Mouse (Mus musculus) MEL (cell line): Measurements from ENCODE around the gene Gm10283. TPM values are rescaled to one million over a fixed set of nuclear protein-coding genes. Genes with fewer than 3 reads are reported as not detected.

ENCODE experiments used
- DNase-seq: peaks from one replicate; pipeline ENCODE4 v3.0.0; 2011; ENCODE audit warnings: low read depth, low spot score
- H3K27ac ChIP-seq: 2 replicates; pipeline ENCODE4 v1.5.1; 2012; ENCODE audit warnings: low read depth, mild to moderate bottlenecking, control low read depth, low read length, moderate library complexity; ENCODE audit not compliant: control insufficient read depth
- H3K27me3 ChIP-seq, 2 experiments: fragments of 150-350 bp in 1 of 2; sonication (generic) in 1 of 2; 2 replicates each; pipeline ENCODE4 v1.6.1; 2012; ENCODE audit warnings: low read length in 2 of 2, mild to moderate bottlenecking in 2 of 2, improper control_type of control experiment in 1 of 2, moderate library complexity in 1 of 2; ENCODE audit not compliant: insufficient read depth in 2 of 2, control insufficient read depth in 1 of 2
- H3K36me3 ChIP-seq, 2 experiments: 2 replicates each; pipeline ENCODE4 v1.6.1; 2012 to 2014; ENCODE audit warnings: low read length in 2 of 2, improper control_type of control experiment in 1 of 2, inconsistent platforms in 1 of 2, mild to moderate bottlenecking in 1 of 2; ENCODE audit not compliant: insufficient read depth in 2 of 2, control insufficient read depth in 1 of 2
- H3K4me1 ChIP-seq, 2 experiments: fragments of 150-350 bp in 1 of 2; sonication (generic) in 1 of 2; 2 replicates each; pipeline ENCODE4 v1.6.1; 2012; ENCODE audit warnings: low read length in 2 of 2, improper control_type of control experiment in 1 of 2, mild to moderate bottlenecking in 1 of 2; ENCODE audit not compliant: insufficient read depth in 2 of 2, control insufficient read depth in 1 of 2
- H3K4me3 ChIP-seq, 2 experiments: fragments of 150-350 bp in 1 of 2; sonication (generic) in 1 of 2; 2 replicates each; pipeline ENCODE4 v1.5.1; 2012; ENCODE audit warnings: low read depth in 2 of 2, low read length in 2 of 2, mild to moderate bottlenecking in 2 of 2, moderate library complexity in 2 of 2, control low read depth in 1 of 2, improper control_type of control experiment in 1 of 2; ENCODE audit not compliant: control insufficient read depth in 1 of 2, insufficient read depth in 1 of 2
- H3K79me2 ChIP-seq: 2 replicates; pipeline ENCODE4 v1.6.1; 2012; ENCODE audit warnings: mild to moderate bottlenecking, low read length, moderate library complexity; ENCODE audit not compliant: control insufficient read depth, poor library complexity, insufficient read depth
- H3K9ac ChIP-seq: 2 replicates; pipeline ENCODE4 v1.6.1; 2012; ENCODE audit warnings: low read depth, mild to moderate bottlenecking, control low read depth, low read length, moderate library complexity; ENCODE audit not compliant: control insufficient read depth, poor library complexity, severe bottlenecking
- H3K9me3 ChIP-seq: fragments of 150-350 bp; sonication (generic); replicated peaks from 2 replicates; pipeline ENCODE4 v1.6.1; 2012; ENCODE audit warnings: mild to moderate bottlenecking, low read length, improper control_type of control experiment, moderate library complexity; ENCODE audit not compliant: insufficient read depth
- CHD1 ChIP-seq: IDR thresholded peaks from 2 replicates; pipeline ENCODE4 v1.6.1; 2012; ENCODE audit warnings: low read depth, mild to moderate bottlenecking, inconsistent platforms, low read length, improper control_type of control experiment
- CTCF ChIP-seq, 3 experiments: IDR thresholded peaks in 2 of 3; conservative IDR thresholded peaks in 1 of 3; 2 replicates each; pipeline ENCODE4 v1.5.1; 2011 to 2012; ENCODE audit warnings: low read length in 3 of 3, low read depth in 2 of 3, mild to moderate bottlenecking in 2 of 3, improper control_type of control experiment in 1 of 3, inconsistent platforms in 1 of 3, mixed read lengths in 1 of 3, moderate library complexity in 1 of 3; ENCODE audit not compliant: control insufficient read depth in 1 of 3, insufficient read depth in 1 of 3, poor library complexity in 1 of 3, severe bottlenecking in 1 of 3
- GABPA ChIP-seq: IDR thresholded peaks from 2 replicates; pipeline ENCODE4 v1.6.1; 2012; ENCODE audit warnings: low read depth, mild to moderate bottlenecking, inconsistent platforms, low read length, improper control_type of control experiment, moderate library complexity
- JUND ChIP-seq: IDR thresholded peaks from 2 replicates; pipeline ENCODE4 v1.6.1; 2011; ENCODE audit warnings: low read depth, mild to moderate bottlenecking, improper control_type of control experiment, low read length
- MAFK ChIP-seq: IDR thresholded peaks from 2 replicates; pipeline ENCODE4 v1.6.1; 2011; ENCODE audit warnings: low read depth, mild to moderate bottlenecking, low read length, improper control_type of control experiment, borderline replicate concordance
- MEF2A ChIP-seq: IDR thresholded peaks from 2 replicates; pipeline ENCODE4 v1.6.1; 2014; ENCODE audit warnings: low read depth, mild to moderate bottlenecking, inconsistent platforms, low read length, improper control_type of control experiment; ENCODE audit not compliant: poor library complexity, insufficient replicate concordance, severe bottlenecking; ENCODE audit errors: extremely low read depth
- MXI1 ChIP-seq: IDR thresholded peaks from 2 replicates; pipeline ENCODE4 v1.6.1; 2011; ENCODE audit warnings: mild to moderate bottlenecking, low read depth, low read length, improper control_type of control experiment
- NRF1 ChIP-seq: IDR thresholded peaks from 2 replicates; pipeline ENCODE4 v1.6.1; 2014; ENCODE audit warnings: low read depth, mild to moderate bottlenecking, inconsistent platforms, low read length, improper control_type of control experiment, moderate library complexity; ENCODE audit not compliant: poor library complexity, insufficient read depth, severe bottlenecking
- POLR2AphosphoS2 ChIP-seq: IDR thresholded peaks from 2 replicates; pipeline ENCODE4 v1.6.1; 2011; ENCODE audit warnings: low read length, improper control_type of control experiment
- POLR2AphosphoS5 ChIP-seq: IDR thresholded peaks from 2 replicates; pipeline ENCODE4 v1.6.1; 2012; ENCODE audit warnings: low read depth, borderline replicate concordance, mild to moderate bottlenecking, inconsistent platforms, low read length, moderate library complexity, mixed read lengths
- SIN3A ChIP-seq: IDR thresholded peaks from 2 replicates; pipeline ENCODE4 v1.6.1; 2012; ENCODE audit warnings: low read length, improper control_type of control experiment, inconsistent platforms
- SMC3 ChIP-seq: IDR thresholded peaks from 2 replicates; pipeline ENCODE4 v1.6.1; 2011; ENCODE audit warnings: low read depth, low read length, improper control_type of control experiment
- TCF12 ChIP-seq: IDR thresholded peaks from 2 replicates; pipeline ENCODE4 v1.6.1; 2014; ENCODE audit warnings: low read depth, mild to moderate bottlenecking, inconsistent platforms, low read length, improper control_type of control experiment, moderate library complexity
- USF1 ChIP-seq: IDR thresholded peaks from 2 replicates; pipeline ENCODE4 v1.6.1; 2014; ENCODE audit warnings: low read depth, mild to moderate bottlenecking, inconsistent platforms, low read length, improper control_type of control experiment, moderate library complexity
- ZC3H11A ChIP-seq: IDR thresholded peaks from 2 replicates; pipeline ENCODE4 v1.6.1; 2012; ENCODE audit warnings: low read depth, mild to moderate bottlenecking, inconsistent platforms, low read length, improper control_type of control experiment
- ZNF384 ChIP-seq: IDR thresholded peaks from 2 replicates; pipeline ENCODE4 v1.6.1; 2012; ENCODE audit warnings: low read depth, mild to moderate bottlenecking, inconsistent platforms, low read length, improper control_type of control experiment
- polyA plus RNA-seq, 2 experiments: library from polyadenylated mRNA; stranded (reverse) in 1 of 2; unstranded in 1 of 2; fragments of >175 nt in 1 of 2; fragments of >200 nt in 1 of 2; gene quantifications; 2 replicates each; pipeline versions ENCODE4 v1.2.1 to v1.2.4; 2012; ENCODE audit warnings: low replicate concordance in 2 of 2, low read depth in 1 of 2; ENCODE audit not compliant: insufficient read length in 2 of 2, insufficient read depth in 1 of 2, missing spikeins in 1 of 2
- total RNA-seq: library from RNA; depleted of rRNA; stranded (reverse); fragments of 300-350 nt; gene quantifications from 2 replicates; pipeline ENCODE4 v1.2.3, GENCODE M21; 2012; rRNA removed

Gm10283 gene
- total and polyA plus RNA-seq, 3 experiments = not detected

DNA sequence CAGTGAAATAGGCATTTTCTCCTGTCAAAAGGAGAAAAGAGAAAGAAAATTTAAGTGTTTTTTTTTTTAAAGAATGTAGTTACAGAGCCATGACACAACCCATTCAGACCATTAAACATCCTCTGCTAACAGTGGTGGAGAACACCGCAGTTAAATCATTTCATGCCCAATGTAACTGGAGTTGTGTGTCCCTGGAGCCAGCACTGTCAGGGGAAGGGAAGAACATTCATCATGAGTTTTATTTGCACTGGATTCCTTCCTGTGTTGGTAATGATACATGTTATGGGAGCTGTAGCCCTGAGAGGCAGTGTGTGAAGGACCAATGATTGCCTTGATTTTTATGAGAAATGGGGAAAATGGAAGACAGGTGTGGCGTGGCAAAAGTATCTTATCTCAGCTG is 116.4 kb downstream of the Gm10283 start:
- H3K4me1 ChIP-seq = no peaks in the 10 kb centered on the region
- H3K27ac ChIP-seq = no peak overlapping the region
- H3K9ac ChIP-seq = no peak overlapping the region
- DNase-seq = no peak
- no peaks in the 10 kb centered on the region for H3K27me3 ChIP-seq
- no peak for TF ChIP-seq JUND
- TF ChIP-seq SMC3 = no peak
- TF ChIP-seq NRF1 = no peak
- TF ChIP-seq TCF12 = no peak
- TF ChIP-seq ZC3H11A = no peak
- TF ChIP-seq POLR2AphosphoS2 = no peak
- TF ChIP-seq MXI1 = no peak
- no peak for TF ChIP-seq GABPA
- TF ChIP-seq MEF2A = no peak
- TF ChIP-seq CTCF (IDR thresholded peaks at IDR 0.05 in 2 of 3, conservative IDR thresholded peaks at IDR 0.05 in 1 of 3; ENCODE audit: control insufficient read depth in 1 of 3, insufficient read depth in 1 of 3, low read depth in 2 of 3, low read length in 3 of 3, poor library complexity in 1 of 3, severe bottlenecking in 1 of 3) = no peak
- TF ChIP-seq USF1 = no peak
- TF ChIP-seq SIN3A = no peak
- no peak for TF ChIP-seq CHD1
- TF ChIP-seq MAFK = no peak
- TF ChIP-seq ZNF384 = no peak
- TF ChIP-seq POLR2AphosphoS5 = no peak
- H3K36me3 ChIP-seq = no peaks in the 10 kb centered on the region
- no peaks in the 10 kb centered on the region for H3K79me2 ChIP-seq
- H3K9me3 ChIP-seq = no peaks in the 10 kb centered on the region
- H3K4me3 ChIP-seq = no peak overlapping the region

Other genes starting within 250 kb of the Gm10283 start
- gene Aadat, start 2.7 kb upstream of the Gm10283 start, total RNA-seq = not detected in 2 replicates
- gene Aadat, start 2.7 kb upstream of the Gm10283 start, polyA plus RNA-seq = not detected
- not detected in 2 replicates for gene Mfap3l, start 129.6 kb upstream of the Gm10283 start, total RNA-seq
- gene Mfap3l, start 129.6 kb upstream of the Gm10283 start, polyA plus RNA-seq = not detected